Mouse (Mus musculus): ENCODE measurements at regions not wholly inside any gene's neighbourhood (a gene's known extent, or its start where the extent isn't known, plus 50 kb on each side); places are given as distances from the start of the nearest gene placed in this dataset.

GRCm38 (mm10) chr2:26787312-26787711 lies 77.5 kb downstream of the Abo start:
- no peak for DNase-seq (ENCODE audit: extremely low read depth, low read depth)

- no peak for DNase-seq (ENCODE audit: extremely low read depth, low read depth)
Measured at GRCm38 (mm10) chr2:26777016-26777415, 87.8 kb downstream of the Abo start.

GRCm38 (mm10) chr2:26753357-26753756 lies 82.3 kb upstream of the Lcn4 start:
- no peak for DNase-seq (ENCODE audit: extremely low read depth, low read depth)

GRCm38 (mm10) chr2:26751916-26752315 lies 80.8 kb upstream of the Lcn4 start:
- DNase-seq (ENCODE audit: extremely low read depth, low read depth), result no peak

- peak; percentile 55 for DNase-seq (ENCODE audit: extremely low read depth, low read depth)
Measured at GRCm38 (mm10) chr2:26744341-26744740, 73.3 kb upstream of the Lcn4 start.

GRCm38 (mm10) chr2:26738926-26739325 lies 67.8 kb upstream of the Lcn4 start:
- no peak for DNase-seq (ENCODE audit: extremely low read depth, low read depth)

- DNase-seq (ENCODE audit: extremely low read depth, low read depth), result no peak
Measured at GRCm38 (mm10) chr2:26737725-26738124, 66.6 kb upstream of the Lcn4 start.

All from MEL-GATA-1-ER (cell line).